Mouse (Mus musculus) myocyte (in vitro differentiated cells): ENCODE results near the gene Hydin. TPM values are rescaled to one million over a fixed set of nuclear protein-coding genes. Genes with fewer than 3 reads are reported as not detected.
"Not testable (repeated sequence)": the region's sequence is repeated elsewhere in the genome, so short reads cannot be mapped to it uniquely, and the experiment has no call there.

Experiments
- H3K27me3 ChIP-seq: one replicate; pipeline ENCODE4 v1.6.1; 2011; ENCODE audit not compliant: control insufficient read depth, insufficient read depth, insufficient read length
- H3K36me3 ChIP-seq: one replicate; pipeline ENCODE4 v1.6.1; 2011; ENCODE audit not compliant: control insufficient read depth, insufficient read depth
- H3K4me2 ChIP-seq: one replicate; pipeline ENCODE4 v1.6.1; 2011; ENCODE audit warnings: low read depth, control low read depth
- H3K4me3 ChIP-seq: one replicate; pipeline ENCODE4 v1.5.1; 2011; ENCODE audit warnings: mild to moderate bottlenecking, control low read depth, moderate library complexity
- H3K79me2 ChIP-seq: one replicate; pipeline ENCODE4 v1.6.1; 2011; ENCODE audit not compliant: control insufficient read depth, insufficient read depth
- H3ac ChIP-seq: one replicate; pipeline ENCODE4 v1.6.1; 2011; ENCODE audit not compliant: control insufficient read depth, insufficient read length
- CEBPB ChIP-seq: IDR thresholded peaks from 2 replicates; pipeline ENCODE4 v1.6.1; 2011; ENCODE audit warnings: mild to moderate bottlenecking, moderate library complexity; ENCODE audit not compliant: poor library complexity, insufficient read depth, severe bottlenecking
- E2F4 ChIP-seq: IDR thresholded peaks from one replicate; pipeline ENCODE4 v1.6.1; 2011; ENCODE audit warnings: mild to moderate bottlenecking, control low read depth, moderate library complexity; ENCODE audit not compliant: insufficient read depth
- MAX ChIP-seq: IDR thresholded peaks from one replicate; pipeline ENCODE4 v1.6.1; 2011; ENCODE audit warnings: low read depth, mild to moderate bottlenecking, control low read depth
- MYOD1 ChIP-seq, 3 experiments: IDR thresholded peaks; one replicate each; pipeline ENCODE4 v1.6.1; 2011; ENCODE audit warnings: control low read depth in 2 of 3, low read depth in 2 of 3, mild to moderate bottlenecking in 2 of 3, moderate library complexity in 1 of 3; ENCODE audit not compliant: insufficient read length in 2 of 3, control insufficient read depth in 1 of 3
- MYOG ChIP-seq, 3 experiments: IDR thresholded peaks; one replicate each; pipeline ENCODE4 v1.6.1; 2011; ENCODE audit warnings: control low read depth in 2 of 3, low read depth in 2 of 3, mild to moderate bottlenecking in 2 of 3; ENCODE audit not compliant: insufficient read length in 2 of 3, control insufficient read depth in 1 of 3, insufficient read depth in 1 of 3
- POLR2A ChIP-seq: IDR thresholded peaks from one replicate; pipeline ENCODE4 v1.6.1; 2011; ENCODE audit warnings: low read depth, mild to moderate bottlenecking, control low read depth, moderate library complexity; ENCODE audit not compliant: insufficient read length
- POLR2AphosphoS2 ChIP-seq: IDR thresholded peaks from one replicate; pipeline ENCODE4 v1.6.1; 2011; ENCODE audit warnings: low read depth, control low read depth; ENCODE audit not compliant: insufficient read length
- REST ChIP-seq: IDR thresholded peaks from one replicate; pipeline ENCODE4 v1.6.1; 2011; ENCODE audit warnings: mild to moderate bottlenecking, control low read depth, moderate library complexity; ENCODE audit not compliant: insufficient read depth, insufficient read length
- SRF ChIP-seq: IDR thresholded peaks from one replicate; pipeline ENCODE4 v1.6.1; 2011; ENCODE audit warnings: low read depth; ENCODE audit not compliant: control insufficient read depth, insufficient read length
- TCF12 ChIP-seq: IDR thresholded peaks from one replicate; pipeline ENCODE4 v1.6.1; 2011; ENCODE audit warnings: mild to moderate bottlenecking, control low read depth; ENCODE audit not compliant: poor library complexity, insufficient read depth, severe bottlenecking
- TCF3 ChIP-seq: IDR thresholded peaks from one replicate; pipeline ENCODE4 v1.6.1; 2011; ENCODE audit warnings: low read depth, control low read depth; ENCODE audit not compliant: insufficient read length
- USF1 ChIP-seq: IDR thresholded peaks from one replicate; pipeline ENCODE4 v1.6.1; 2011; ENCODE audit warnings: low read depth, mild to moderate bottlenecking, control low read depth, moderate library complexity
- polyA plus RNA-seq: library from polyadenylated mRNA; unstranded; fragments of >200 nt; fragmentation: generic; extraction: Trizol; gene quantifications from one replicate; pipeline ENCODE4 v1.2.1, GENCODE M21; 2012; ENCODE audit warnings: missing spikeins

The Hydin gene
- polyA plus RNA-seq, 1 experiment: 0.01 TPM

- H3K4me2 ChIP-seq: no peak overlapping the region
- H3K79me2 ChIP-seq: no peaks in the 10 kb centered on the region
- H3K27me3 ChIP-seq: peaks cover 10% of the 10 kb centered on the region
- H3K36me3 ChIP-seq: no peaks in the 10 kb centered on the region
- H3K4me3 ChIP-seq: no peak overlapping the region
- no peak for TF ChIP-seq TCF3
- no peak for TF ChIP-seq POLR2A
- TF ChIP-seq SRF: no peak
- no peak for TF ChIP-seq CEBPB
- no peak for TF ChIP-seq REST
- TF ChIP-seq MYOG (IDR thresholded peaks at IDR 0.05; ENCODE audit: control insufficient read depth in 1 of 3, insufficient read depth in 1 of 3, insufficient read length in 2 of 3, low read depth in 2 of 3): no peak
- no peak for TF ChIP-seq MAX
- no peak for TF ChIP-seq USF1
- no peak for TF ChIP-seq POLR2AphosphoS2
- TF ChIP-seq TCF12: no peak
- TF ChIP-seq MYOD1 (IDR thresholded peaks at IDR 0.05; ENCODE audit: control insufficient read depth in 1 of 3, insufficient read length in 2 of 3, low read depth in 2 of 3): no peak
- no peak for TF ChIP-seq E2F4
- H3ac ChIP-seq: no peak overlapping the region
Measured at GRCm38 (mm10) chr8:110319586-110319985, 52.8 kb downstream of the Hydin start.

GRCm38 (mm10) chr8:110321446-110321845, 54.7 kb downstream of the Hydin start:
- Histone ChIP-seq H3K4me3 (no peak overlapping the region), H3K27me3 (no peaks in the 10 kb centered on the region), H3ac (no peak overlapping the region), H3K79me2 (no peaks in the 10 kb centered on the region), H3K36me3 (no peaks in the 10 kb centered on the region), H3K4me2 (no peak overlapping the region)
- no peak for TF ChIP-seq USF1
- no peak for TF ChIP-seq REST
- TF ChIP-seq MYOG (IDR thresholded peaks at IDR 0.05; ENCODE audit: control insufficient read depth in 1 of 3, insufficient read depth in 1 of 3, insufficient read length in 2 of 3, low read depth in 2 of 3): no peak
- no peak for TF ChIP-seq SRF
- TF ChIP-seq MYOD1 (IDR thresholded peaks at IDR 0.05; ENCODE audit: control insufficient read depth in 1 of 3, insufficient read length in 2 of 3, low read depth in 2 of 3): no peak
- no peak for TF ChIP-seq MAX
- no peak for TF ChIP-seq POLR2A

GRCm38 (mm10) chr8:110323981-110324574, 57.3 kb downstream of the Hydin start:
- H3ac ChIP-seq: no peak overlapping the region
- H3K36me3 ChIP-seq: no peaks in the 10 kb centered on the region
- H3K79me2 ChIP-seq: no peaks in the 10 kb centered on the region
- H3K4me3 ChIP-seq: no peak overlapping the region
- no peak overlapping the region for H3K4me2 ChIP-seq
- H3K27me3 ChIP-seq: no peaks in the 10 kb centered on the region
- TF ChIP-seq TCF12 (no peak), E2F4 (no peak), USF1 (no peak), POLR2AphosphoS2 (no peak), CEBPB (no peak), SRF (no peak), MYOD1 (IDR thresholded peaks at IDR 0.05; ENCODE audit: control insufficient read depth in 1 of 3, insufficient read length in 2 of 3, low read depth in 2 of 3) (no peak), POLR2A (no peak), TCF3 (no peak), REST (no peak), MYOG (IDR thresholded peaks at IDR 0.05; ENCODE audit: control insufficient read depth in 1 of 3, insufficient read depth in 1 of 3, insufficient read length in 2 of 3, low read depth in 2 of 3) (no peak), MAX (no peak)

- H3K27me3 ChIP-seq, H3K79me2 ChIP-seq, H3K4me3 ChIP-seq, H3K36me3 ChIP-seq, H3ac ChIP-seq, H3K4me2 ChIP-seq: not testable (repeated sequence)
Measured at GRCm38 (mm10) chr8:110327120-110327519, 60.3 kb downstream of the Hydin start.

- Histone ChIP-seq H3K36me3 (no peaks in the 10 kb centered on the region), H3K27me3 (no peaks in the 10 kb centered on the region), H3K4me2 (no peak overlapping the region), H3K4me3 (no peak overlapping the region), H3ac (no peak overlapping the region), H3K79me2 (no peaks in the 10 kb centered on the region)
- no peak for TF ChIP-seq USF1
- TF ChIP-seq TCF12: no peak
- TF ChIP-seq MYOG (IDR thresholded peaks at IDR 0.05; ENCODE audit: control insufficient read depth in 1 of 3, insufficient read depth in 1 of 3, insufficient read length in 2 of 3, low read depth in 2 of 3): no peak
- no peak for TF ChIP-seq SRF
- no peak for TF ChIP-seq POLR2A
- no peak for TF ChIP-seq CEBPB
- TF ChIP-seq REST: no peak
- no peak for TF ChIP-seq MAX
- TF ChIP-seq MYOD1 (IDR thresholded peaks at IDR 0.05; ENCODE audit: control insufficient read depth in 1 of 3, insufficient read length in 2 of 3, low read depth in 2 of 3): no peak
- no peak for TF ChIP-seq POLR2AphosphoS2
- no peak for TF ChIP-seq E2F4
- no peak for TF ChIP-seq TCF3
Measured at GRCm38 (mm10) chr8:110333376-110333775, 66.6 kb downstream of the Hydin start.
